Mouse (Mus musculus): ENCODE measurements around the gene Ptx3.

DNA sequence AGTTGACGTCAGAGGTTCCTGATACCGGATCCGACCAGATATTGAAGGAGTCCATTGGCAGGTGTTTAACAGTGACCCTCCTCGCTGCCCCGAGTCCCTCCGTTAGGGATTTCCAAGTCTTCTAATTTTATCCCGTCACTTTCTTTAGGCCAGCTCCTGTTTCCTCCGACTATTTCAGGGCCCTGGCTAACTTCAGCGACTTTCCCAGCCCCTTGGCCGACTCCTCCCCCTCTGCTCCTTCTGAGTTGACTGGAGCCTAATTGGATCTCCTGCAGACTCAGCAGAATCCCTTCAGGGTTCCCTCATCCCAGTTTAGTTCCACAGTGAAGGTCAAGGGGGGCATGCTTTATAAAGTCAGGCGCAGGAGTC lies 1.5 kb downstream of the Ptx3 start:
- no peak for TF ChIP-seq GATA1 (IDR thresholded peaks at IDR 0.05; ENCODE audit: borderline replicate concordance, low read length)
- TF ChIP-seq FLI1 (IDR thresholded peaks at IDR 0.05; ENCODE audit: low read length), result no peak
